Mouse (Mus musculus): ENCODE results near the gene 4932438H23Rik.

The 4932438H23Rik gene

GRCm38 (mm10) chr16:91083002-91083646 is 11.8 kb downstream of the 4932438H23Rik start:
- TF ChIP-seq GATA4 (IDR thresholded peaks at IDR 0.05; ENCODE audit: insufficient replicate concordance, low read length): no peak

GRCm38 (mm10) chr16:91081508-91081907 is 13.4 kb downstream of the 4932438H23Rik start:
- no peak for TF ChIP-seq GATA4 (IDR thresholded peaks at IDR 0.05; ENCODE audit: insufficient replicate concordance, low read length)

- no peak for TF ChIP-seq GATA4 (IDR thresholded peaks at IDR 0.05; ENCODE audit: insufficient replicate concordance, low read length)
Observed at GRCm38 (mm10) chr16:91076180-91076579, 18.7 kb downstream of the 4932438H23Rik start.

- no peak for TF ChIP-seq GATA4 (IDR thresholded peaks at IDR 0.05; ENCODE audit: insufficient replicate concordance, low read length)
Observed at GRCm38 (mm10) chr16:91073163-91073892, 21.6 kb downstream of the 4932438H23Rik start.

GRCm38 (mm10) chr16:91072256-91072655 is 22.7 kb downstream of the 4932438H23Rik start:
- TF ChIP-seq GATA4 (IDR thresholded peaks at IDR 0.05; ENCODE audit: insufficient replicate concordance, low read length): no peak

- TF ChIP-seq GATA4 (IDR thresholded peaks at IDR 0.05; ENCODE audit: insufficient replicate concordance, low read length): no peak
Observed at GRCm38 (mm10) chr16:91068969-91069368, 26.0 kb downstream of the 4932438H23Rik start.

GRCm38 (mm10) chr16:91067122-91067521 is 27.8 kb downstream of the 4932438H23Rik start:
- no peak for TF ChIP-seq GATA4 (IDR thresholded peaks at IDR 0.05; ENCODE audit: insufficient replicate concordance, low read length)

GRCm38 (mm10) chr16:91064583-91065365 is 30.1 kb downstream of the 4932438H23Rik start:
- TF ChIP-seq GATA4 (IDR thresholded peaks at IDR 0.05; ENCODE audit: insufficient replicate concordance, low read length): no peak

GRCm38 (mm10) chr16:91063786-91064185 is 31.1 kb downstream of the 4932438H23Rik start:
- no peak for TF ChIP-seq GATA4 (IDR thresholded peaks at IDR 0.05; ENCODE audit: insufficient replicate concordance, low read length)

- no peak for TF ChIP-seq GATA4 (IDR thresholded peaks at IDR 0.05; ENCODE audit: insufficient replicate concordance, low read length)
Observed at GRCm38 (mm10) chr16:91061531-91062318, 33.2 kb downstream of the 4932438H23Rik start.

- TF ChIP-seq GATA4 (IDR thresholded peaks at IDR 0.05; ENCODE audit: insufficient replicate concordance, low read length): no peak
Observed at GRCm38 (mm10) chr16:91057741-91058140, 37.2 kb downstream of the 4932438H23Rik start.

- TF ChIP-seq GATA4 (IDR thresholded peaks at IDR 0.05; ENCODE audit: insufficient replicate concordance, low read length): no peak
Observed at GRCm38 (mm10) chr16:91057261-91057660, 37.7 kb downstream of the 4932438H23Rik start.

- no peak for TF ChIP-seq GATA4 (IDR thresholded peaks at IDR 0.05; ENCODE audit: insufficient replicate concordance, low read length)
Observed at GRCm38 (mm10) chr16:91056043-91056821, 38.7 kb downstream of the 4932438H23Rik start.

GRCm38 (mm10) chr16:91055150-91055549 is 39.8 kb downstream of the 4932438H23Rik start:
- no peak for TF ChIP-seq GATA4 (IDR thresholded peaks at IDR 0.05; ENCODE audit: insufficient replicate concordance, low read length)
